Mouse (Mus musculus) heart, postnatal 36 days (tissue): ENCODE results near the gene Lama2. TPM values are rescaled to one million over a fixed set of nuclear protein-coding genes. Genes with fewer than 3 reads are reported as not detected.

ENCODE experiments used
- DNase-seq, 2 experiments: peaks; one replicate each; pipeline ENCODE4 v3.0.0; 2021 to 2022
- intact Hi-C: fragments of 180-260 bp; cut with DNase I; formaldehyde crosslinking; loops from one replicate; pipeline ENCODE4 v1.15.1; 2025
- total RNA-seq, 2 experiments: library from RNA; stranded (reverse); gene quantifications; 2 replicates each; pipeline ENCODE4 v1.2.3; 2021

Lama2 gene
- total RNA-seq, 2 experiments from 2014 or later = 138 to 149 TPM

DNA sequence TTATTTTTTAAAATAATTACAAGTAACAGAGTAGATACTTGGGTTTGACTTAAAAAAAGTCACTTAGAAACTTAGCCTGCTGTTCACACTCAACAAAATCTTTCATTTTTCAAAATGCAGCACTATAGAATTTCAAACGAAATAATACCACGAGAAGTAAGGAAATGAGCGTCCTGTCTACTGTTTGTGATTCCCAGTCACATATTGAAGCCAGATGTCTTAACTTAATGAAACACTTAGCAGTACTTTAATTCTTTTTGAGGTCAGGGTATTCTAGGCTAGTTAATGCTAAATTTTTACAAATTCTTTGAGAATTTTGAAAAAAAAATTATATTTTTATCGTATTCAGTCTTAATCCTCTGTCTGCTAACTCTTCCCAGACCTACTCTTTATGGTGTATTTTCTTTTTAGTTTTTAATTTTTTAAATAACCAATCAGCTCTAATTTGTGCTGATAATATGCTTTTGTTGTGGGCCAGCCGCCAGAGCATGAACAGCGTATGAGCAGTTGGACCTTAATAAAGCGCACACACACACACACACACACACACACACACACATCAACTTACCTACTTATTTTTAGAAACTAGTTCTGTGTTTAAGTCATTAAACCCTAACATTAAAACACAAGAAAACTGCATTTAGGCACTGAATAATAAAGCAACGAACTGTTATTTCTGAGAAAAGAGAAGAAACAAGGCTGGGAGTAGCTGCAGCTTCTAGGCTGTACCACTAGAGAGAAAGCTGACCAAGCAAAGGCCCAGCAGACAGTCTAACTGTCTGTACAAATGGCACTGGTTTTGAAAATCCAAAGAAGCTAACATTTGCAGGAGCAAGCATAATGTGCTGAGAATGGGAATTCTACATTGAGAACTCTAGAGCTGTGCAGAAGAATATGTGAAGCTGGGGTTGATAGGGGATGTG is 425.3 kb downstream of the Lama2 start:
- intact Hi-C loops = no loop called here
- no peak for DNase-seq

DNA sequence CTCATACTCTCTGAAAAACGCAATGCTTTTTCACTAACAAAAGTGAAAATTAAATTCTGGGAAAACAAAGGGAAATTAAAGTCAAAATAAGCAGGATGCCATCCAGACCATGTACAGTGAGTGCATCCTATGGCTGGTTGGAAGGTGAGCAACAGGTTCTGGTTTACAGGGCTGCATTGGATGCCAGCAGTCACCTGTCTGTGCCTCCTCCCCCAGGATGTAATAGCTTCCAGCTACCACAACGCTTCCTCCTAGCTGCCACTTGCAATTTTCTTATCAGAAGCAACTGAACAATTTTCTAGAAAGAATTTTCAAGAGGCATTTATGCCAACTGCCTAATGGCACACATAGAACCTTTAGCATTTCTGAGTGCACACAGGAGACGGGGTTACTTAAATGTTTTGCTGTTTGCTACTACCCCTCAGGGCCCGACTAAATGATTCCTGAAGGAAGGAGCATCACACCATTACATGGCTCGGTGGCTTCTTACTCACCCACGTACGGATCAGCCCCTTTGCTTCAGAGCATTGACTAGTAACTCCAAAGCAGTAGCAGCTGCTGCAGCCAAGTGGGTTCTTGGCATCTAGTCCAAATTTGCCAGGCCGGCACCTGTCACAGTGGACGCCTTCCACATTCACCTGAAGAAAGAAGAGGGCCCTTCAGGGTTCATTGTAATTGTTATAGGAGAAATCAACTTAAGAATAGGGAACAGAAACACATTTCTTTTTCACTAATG is 430.8 kb downstream of the Lama2 start:
- intact Hi-C loops = no loop called here
- no peak for DNase-seq

GRCm38 (mm10) chr10:27184185-27184584 is 435.4 kb downstream of the Lama2 start:
- DNase-seq = no peak
- intact Hi-C loops = no loop called here

DNA sequence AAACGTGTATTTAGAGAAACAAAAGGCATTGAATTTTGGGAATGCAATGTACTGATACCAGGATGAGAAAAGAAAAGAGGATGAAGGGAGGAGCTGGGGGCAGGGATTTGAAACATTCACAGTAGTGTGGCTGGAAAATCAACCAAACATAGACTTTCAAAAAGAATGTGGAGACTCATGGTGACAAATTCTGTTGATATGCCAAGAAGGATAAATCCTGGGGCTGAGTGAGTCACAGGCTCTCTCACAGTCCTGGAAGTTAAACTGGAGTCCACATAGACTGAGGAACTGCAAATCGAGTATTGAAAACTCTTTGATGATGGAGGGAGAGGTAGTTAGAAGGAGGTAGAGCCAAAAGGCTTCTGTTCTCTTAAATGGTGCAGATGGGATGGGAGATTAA is 445.3 kb downstream of the Lama2 start:
- intact Hi-C loops = no loop called here
- DNase-seq = no peak

DNA sequence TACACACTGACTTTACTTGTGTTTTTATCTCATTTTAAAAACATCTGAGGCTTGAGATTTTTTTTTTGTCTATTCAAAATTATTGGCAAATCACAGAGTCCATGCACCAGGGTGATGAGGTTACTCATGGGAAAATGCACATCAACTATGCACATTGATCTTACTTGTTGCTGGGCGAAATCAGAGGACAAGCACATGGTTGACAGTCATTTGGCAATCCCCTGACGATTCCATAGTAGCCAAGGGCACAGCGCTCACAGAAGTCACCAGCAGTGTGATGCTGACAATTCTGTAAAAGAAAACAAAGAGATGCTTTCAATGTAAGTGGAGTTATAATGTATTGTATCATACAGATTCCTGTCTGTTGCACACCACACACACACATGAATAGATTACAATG is 454.8 kb downstream of the Lama2 start:
- DNase-seq = no peak
- intact Hi-C loops = no loop called here

DNA sequence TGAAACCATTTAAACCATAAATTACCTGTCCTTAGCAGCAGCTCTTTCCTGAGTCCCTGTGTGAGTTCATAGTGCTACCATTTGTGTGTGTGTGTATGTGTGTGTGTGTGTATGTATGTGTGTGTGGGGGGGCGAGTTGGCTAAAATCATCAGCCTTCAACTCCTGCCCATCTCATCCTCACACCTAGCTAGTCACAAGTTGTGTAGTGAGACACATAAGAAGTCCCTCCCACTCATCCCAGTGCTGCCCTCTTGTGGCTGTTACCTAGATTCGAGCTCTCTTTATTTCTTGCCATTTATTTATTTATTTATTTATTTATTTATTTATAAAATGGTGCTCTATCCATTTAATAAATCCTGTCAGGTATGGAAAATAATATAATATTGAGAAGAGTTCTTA is 457.2 kb downstream of the Lama2 start:
- intact Hi-C loops = no loop called here
- peak in 1 of 2 experiments; percentile 3 for DNase-seq

DNA sequence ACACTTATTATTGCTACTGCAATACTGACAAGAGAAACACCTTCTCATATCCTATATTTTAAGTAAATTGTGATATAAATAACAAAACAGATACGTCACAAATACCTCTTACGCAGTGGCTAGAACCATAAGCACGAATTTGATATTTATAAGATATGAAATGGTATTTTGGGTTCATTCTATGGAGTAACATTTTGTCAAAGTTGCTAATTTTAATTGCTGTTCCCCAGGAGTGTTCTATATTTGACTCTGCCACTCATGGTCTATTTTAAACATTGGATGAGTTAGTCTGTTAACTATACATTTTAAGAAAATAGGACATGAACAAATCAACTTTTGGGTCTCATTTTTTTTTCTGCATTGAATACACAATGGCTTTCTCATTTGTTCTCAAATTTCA is 469.3 kb downstream of the Lama2 start:
- intact Hi-C loops = no loop called here
- no peak for DNase-seq

DNA sequence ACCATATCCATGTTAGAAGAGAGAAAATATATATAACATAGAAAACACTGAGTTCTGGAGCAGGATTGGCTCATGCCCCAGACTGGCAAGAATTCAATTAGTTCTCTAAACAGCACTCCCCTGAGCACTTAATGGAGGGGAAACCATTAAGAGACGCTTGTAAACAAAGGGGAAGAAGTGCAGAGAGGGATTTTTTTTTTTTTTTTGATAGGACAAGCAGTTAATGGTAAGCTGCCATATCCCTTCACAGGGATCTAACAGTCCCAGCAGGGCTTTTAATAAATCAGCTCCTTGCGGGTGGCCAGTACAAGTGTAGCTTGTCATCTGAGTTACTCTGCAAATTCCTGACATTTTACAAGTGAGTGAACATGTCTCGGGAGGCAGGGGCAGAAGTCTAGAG is 479.1 kb downstream of the Lama2 start:
- no peak for DNase-seq
- intact Hi-C loops = no loop called here

GRCm38 (mm10) chr10:27135768-27136167 is 483.8 kb downstream of the Lama2 start:
- intact Hi-C loops = no loop called here
- DNase-seq = no peak

GRCm38 (mm10) chr10:27133135-27133534 is 486.4 kb downstream of the Lama2 start:
- intact Hi-C loops = loop anchor here (2.0 kb wide), 1 partner anchor 628 kb away; no protein-coding TSS in a partner anchor

GRCm38 (mm10) chr10:27127454-27127853 is 492.1 kb downstream of the Lama2 start:
- peak; percentile 6 to 36 for DNase-seq
- intact Hi-C loops = no loop called here

More at GRCm38 (mm10) chr10:27133135-27133534, 486.4 kb downstream of the Lama2 start:
- peak; percentile 8 to 22 for DNase-seq

DNA sequence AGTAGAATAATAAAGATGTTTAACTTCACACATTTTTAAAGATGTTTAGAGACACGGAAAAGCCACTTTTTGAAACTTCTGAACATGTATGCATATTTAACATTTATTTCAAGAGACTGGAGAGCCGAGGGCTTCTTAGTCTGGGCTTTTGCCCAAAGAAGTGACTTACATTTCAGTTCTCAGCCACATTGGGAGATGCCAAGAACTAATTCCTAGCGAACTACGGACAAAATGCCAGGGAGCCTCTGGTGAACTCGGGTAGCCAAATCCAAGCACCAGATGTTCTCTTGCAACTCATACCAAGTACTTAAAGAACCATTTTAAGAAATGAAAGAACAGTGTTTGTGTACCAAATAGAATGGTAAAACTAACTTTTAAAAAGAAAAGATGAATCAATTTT is 495.8 kb downstream of the Lama2 start:
- intact Hi-C loops = no loop called here

DNA sequence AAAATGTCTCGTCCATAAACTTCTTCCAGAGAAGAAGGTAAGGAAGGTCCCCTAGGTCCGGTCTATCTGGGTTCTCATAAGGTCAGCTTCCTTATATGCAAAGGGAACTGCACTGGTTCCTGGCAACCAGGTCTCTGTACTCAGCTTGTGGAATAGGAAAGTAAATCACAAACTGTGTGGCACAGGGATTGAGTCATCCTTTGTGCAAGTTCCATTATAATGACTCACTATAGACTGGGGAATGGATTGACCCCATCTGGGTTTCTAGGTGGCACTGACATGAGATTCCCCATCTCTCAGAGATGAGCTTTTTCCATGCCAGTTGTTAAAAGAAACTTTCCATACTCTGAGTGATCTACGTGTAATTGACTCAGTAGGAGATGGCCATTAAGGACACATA is 501.7 kb downstream of the Lama2 start:
- intact Hi-C loops = no loop called here
- DNase-seq = no peak

More for the DNA sequence above, 495.8 kb downstream of the Lama2 start:
- no peak for DNase-seq

DNA sequence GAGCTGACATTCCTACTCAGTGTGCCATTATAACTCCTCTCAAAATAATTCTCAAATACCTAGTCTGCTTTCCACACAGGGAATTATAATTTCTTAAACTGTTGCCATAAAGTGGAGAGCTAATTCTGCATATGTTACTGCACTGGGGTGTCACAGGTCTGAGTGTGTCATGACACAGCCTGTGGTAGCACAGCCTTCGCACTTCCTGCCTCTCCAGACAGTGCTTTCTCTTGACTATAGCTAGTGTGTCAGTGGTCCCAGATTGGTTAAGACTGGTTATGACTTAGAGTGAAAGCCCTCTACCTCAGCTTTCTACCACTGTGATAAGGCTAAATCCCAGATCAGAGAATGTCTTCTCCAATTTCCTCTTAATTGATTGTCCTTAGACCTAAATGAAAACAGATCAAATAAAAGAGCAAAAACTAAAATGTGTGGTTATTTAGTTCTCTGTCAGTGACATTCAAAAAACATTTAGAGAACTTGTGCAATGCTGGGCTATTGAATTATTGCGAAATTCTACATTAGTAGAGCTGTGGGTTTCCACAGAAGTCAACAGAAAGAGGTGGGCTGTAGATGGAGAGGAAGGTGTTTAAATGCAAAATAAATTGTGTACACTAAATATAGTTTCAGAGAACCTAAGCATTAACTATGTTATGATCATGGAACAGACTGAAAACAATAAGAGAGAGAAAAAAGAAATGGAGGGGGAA is 502.5 kb downstream of the Lama2 start:
- no peak for DNase-seq
- intact Hi-C loops = no loop called here

DNA sequence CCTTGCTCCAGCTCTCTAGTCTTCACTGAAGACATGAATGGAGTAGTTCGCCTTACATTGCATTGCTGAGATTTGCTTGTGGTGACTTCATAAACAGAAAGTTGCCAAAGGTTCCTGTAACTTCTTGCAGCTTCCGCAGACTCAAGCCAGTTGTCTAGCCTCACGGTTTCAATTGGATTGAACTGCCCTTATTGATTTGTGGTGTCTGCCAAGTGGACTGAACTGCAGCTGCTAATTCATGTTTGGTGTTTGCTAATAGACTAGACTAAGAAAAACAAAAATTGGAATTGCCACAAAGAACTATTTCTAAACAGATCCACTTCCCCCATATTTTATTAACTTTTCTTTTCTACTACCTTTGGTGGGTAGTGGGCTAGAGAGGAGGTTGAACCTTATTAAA is 505.4 kb downstream of the Lama2 start:
- intact Hi-C loops = no loop called here
- DNase-seq = no peak

- DNase-seq = no peak
- intact Hi-C loops = no loop called here
These were observed 515.7 kb downstream of the Lama2 start for GRCm38 (mm10) chr10:27103811-27104210.

- no peak for DNase-seq
- intact Hi-C loops = no loop called here
These were observed 517.7 kb downstream of the Lama2 start for GRCm38 (mm10) chr10:27101800-27102353.

- DNase-seq = no peak
- intact Hi-C loops = no loop called here
These were observed 542.4 kb downstream of the Lama2 start for GRCm38 (mm10) chr10:27077113-27077512.

- intact Hi-C loops = no loop called here
- no peak for DNase-seq
These were observed 550.6 kb downstream of the Lama2 start for GRCm38 (mm10) chr10:27068794-27069435.

GRCm38 (mm10) chr10:27063671-27064070 is 555.9 kb downstream of the Lama2 start:
- intact Hi-C loops = no loop called here
- peak; percentile 14 to 24 for DNase-seq
